Mouse (Mus musculus) limb, embryonic 12.5 days (tissue): Measurements from ENCODE around the gene Clec4d. TPM values are rescaled to one million over a fixed set of nuclear protein-coding genes. Genes with fewer than 3 reads are reported as not detected.
"Not testable (repeated sequence)": the region's sequence is repeated elsewhere in the genome, so short reads cannot be mapped to it uniquely, and the experiment has no call there.

Source experiments
- ATAC-seq: fragments of 200-750 bp; cut with Nextera tagmentation; 2 replicates; pipeline ENCODE4 v1.8.0; 2017; ENCODE audit warnings: low read depth, moderate TSS enrichment; ENCODE audit not compliant: insufficient number of reproducible peaks, insufficient read depth, low FRiP score, low TSS enrichment
- H3K27ac ChIP-seq: fragments of 300-500 bp; sonication (generic); 2 replicates; pipeline ENCODE4 v1.5.1; 2016; ENCODE audit warnings: mild to moderate bottlenecking, moderate library complexity
- H3K27me3 ChIP-seq: fragments of 300-500 bp; sonication (generic); 2 replicates; pipeline ENCODE4 v1.6.1; 2016; ENCODE audit warnings: mild to moderate bottlenecking, moderate library complexity
- H3K36me3 ChIP-seq: fragments of 300-500 bp; sonication (generic); 2 replicates; pipeline ENCODE4 v1.6.1; 2016; ENCODE audit warnings: mild to moderate bottlenecking, moderate library complexity
- H3K4me1 ChIP-seq: fragments of 300-500 bp; sonication (generic); replicated peaks from 2 replicates; pipeline ENCODE4 v1.6.1; 2016
- H3K4me2 ChIP-seq: fragments of 300-500 bp; sonication (generic); 2 replicates; pipeline ENCODE4 v1.6.1; 2016; ENCODE audit warnings: mild to moderate bottlenecking, moderate library complexity
- H3K4me3 ChIP-seq: fragments of 300-500 bp; sonication (generic); replicated peaks from 2 replicates; pipeline ENCODE4 v1.5.1; 2016; ENCODE audit warnings: mild to moderate bottlenecking
- H3K9ac ChIP-seq: fragments of 300-500 bp; sonication (generic); replicated peaks from 2 replicates; pipeline ENCODE4 v1.6.1; 2016; ENCODE audit warnings: mild to moderate bottlenecking, moderate library complexity
- H3K9me3 ChIP-seq: fragments of 300-500 bp; sonication (generic); 2 replicates; pipeline ENCODE4 v1.6.1; 2016; ENCODE audit warnings: mild to moderate bottlenecking, moderate library complexity
- WGBS: fragments of 180-500 bp; shearing (Covaris S2); methylation state at CpG from one replicate; pipeline ENCODE4 v1.1.7; 2016; 5-methylcytosine and 5-hydroxymethylcytosine counted together
- polyA plus RNA-seq: library from polyadenylated mRNA; unstranded; fragments of >200 nt; fragmentation: Nextera tagmentation; extraction: Ambion mirVana; gene quantifications from 2 replicates; pipeline ENCODE4 v1.2.1, GENCODE M21; 2016

The Clec4d gene
- polyA plus RNA-seq, 1 experiment from 2014 or later, result not detected

- Histone ChIP-seq H3K9me3 (no peaks in the 10 kb centered on the region), H3K9ac (no peak overlapping the region), H3K4me3 (no peak overlapping the region), H3K27ac (no peak overlapping the region), H3K27me3 (no peaks in the 10 kb centered on the region), H3K4me2 (no peak overlapping the region), H3K36me3 (no peaks in the 10 kb centered on the region), H3K4me1 (no peaks in the 10 kb centered on the region)
- WGBS, result 85% methylated on average over 3 of the region's 3 CpGs
- no peak for ATAC-seq
These were observed 2.3 kb downstream of the Clec4d start for GRCm38 (mm10) chr6:123264194-123264593.

DNA sequence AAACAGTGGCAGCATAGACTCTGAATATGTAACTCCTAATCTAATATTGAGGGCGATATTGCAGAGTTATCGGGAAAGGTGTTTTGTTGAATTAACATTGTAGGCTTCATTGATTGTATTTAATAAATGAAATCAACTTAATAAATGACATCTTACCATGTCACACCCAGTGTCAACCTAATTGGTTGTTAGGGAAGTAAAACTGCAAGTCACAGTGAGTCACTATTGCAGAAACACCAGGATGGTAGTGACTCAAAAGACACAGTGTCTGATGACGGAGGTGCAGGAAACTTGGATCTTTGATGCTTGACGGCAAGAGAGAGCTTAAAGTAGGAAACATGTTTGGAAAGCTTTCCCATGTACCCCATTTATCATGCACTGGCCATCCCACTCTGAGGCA is 3.9 kb downstream of the Clec4d start:
- no peaks in the 10 kb centered on the region for H3K4me1 ChIP-seq
- no peak overlapping the region for H3K9ac ChIP-seq
- no peaks in the 10 kb centered on the region for H3K36me3 ChIP-seq
- H3K9me3 ChIP-seq, result no peaks in the 10 kb centered on the region
- H3K4me3 ChIP-seq, result no peak overlapping the region
- no peak overlapping the region for H3K4me2 ChIP-seq
- H3K27me3 ChIP-seq, result no peaks in the 10 kb centered on the region
- ATAC-seq, result no peak
- WGBS, result 85% methylated on average over 4 of the region's 4 CpGs
- H3K27ac ChIP-seq, result no peak overlapping the region

DNA sequence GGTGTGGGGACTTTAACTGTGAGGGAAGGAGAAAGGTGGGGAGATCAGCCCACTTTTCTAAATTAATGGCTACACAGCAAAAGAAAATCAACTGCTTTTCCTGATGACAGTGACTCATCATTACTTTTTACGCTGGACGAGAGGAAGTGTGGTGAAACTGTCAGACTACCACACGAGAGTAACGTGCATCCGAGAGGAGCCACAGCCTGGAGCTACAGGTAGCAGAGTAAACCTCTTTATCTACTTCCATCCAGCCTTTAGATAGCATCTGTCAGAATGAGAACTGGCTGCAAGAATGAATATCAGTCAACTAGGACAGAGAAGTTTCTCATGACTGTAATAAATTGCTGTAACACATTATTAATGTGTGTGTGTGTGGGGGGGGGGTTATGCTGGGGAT is 5.0 kb downstream of the Clec4d start:
- ATAC-seq, result no peak
- Histone ChIP-seq H3K4me3 (no peak overlapping the region), H3K27ac (no peak overlapping the region), H3K9ac (no peak overlapping the region), H3K4me1 (no peaks in the 10 kb centered on the region), H3K36me3 (no peaks in the 10 kb centered on the region), H3K9me3 (no peaks in the 10 kb centered on the region), H3K27me3 (no peaks in the 10 kb centered on the region), H3K4me2 (no peak overlapping the region)
- 85% methylated on average over 5 of the region's 5 CpGs for WGBS

DNA sequence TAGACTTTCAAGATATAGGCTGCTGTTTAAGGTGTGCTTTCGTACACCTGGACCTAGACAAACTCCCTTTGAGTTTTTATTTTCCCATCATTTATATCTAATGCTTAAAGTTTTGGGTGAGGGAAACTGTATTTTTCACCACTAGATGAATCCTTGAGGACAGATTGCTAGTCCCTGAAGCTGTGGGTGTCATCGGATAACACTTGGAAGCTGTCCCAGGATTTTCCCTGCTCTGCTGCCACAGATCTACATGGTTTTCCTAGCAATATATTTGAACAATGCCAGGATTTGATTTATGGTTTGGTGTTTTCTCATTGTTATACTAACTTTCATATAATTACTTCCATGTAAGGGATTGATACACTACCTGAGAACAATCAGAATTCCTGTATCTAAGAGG is 17.5 kb downstream of the Clec4d start:
- H3K27ac ChIP-seq, result no peak overlapping the region
- no peak overlapping the region for H3K4me3 ChIP-seq
- no peaks in the 10 kb centered on the region for H3K36me3 ChIP-seq
- no peak overlapping the region for H3K4me2 ChIP-seq
- H3K4me1 ChIP-seq, result no peaks in the 10 kb centered on the region
- H3K9me3 ChIP-seq, result 0 out of 2 replicates have a peak, but pooled peaks cover 4% of the 10 kb centered on the region
- no peak overlapping the region for H3K9ac ChIP-seq
- 89% methylated on average over 2 of the region's 2 CpGs for WGBS
- ATAC-seq, result no peak
- no peaks in the 10 kb centered on the region for H3K27me3 ChIP-seq

DNA sequence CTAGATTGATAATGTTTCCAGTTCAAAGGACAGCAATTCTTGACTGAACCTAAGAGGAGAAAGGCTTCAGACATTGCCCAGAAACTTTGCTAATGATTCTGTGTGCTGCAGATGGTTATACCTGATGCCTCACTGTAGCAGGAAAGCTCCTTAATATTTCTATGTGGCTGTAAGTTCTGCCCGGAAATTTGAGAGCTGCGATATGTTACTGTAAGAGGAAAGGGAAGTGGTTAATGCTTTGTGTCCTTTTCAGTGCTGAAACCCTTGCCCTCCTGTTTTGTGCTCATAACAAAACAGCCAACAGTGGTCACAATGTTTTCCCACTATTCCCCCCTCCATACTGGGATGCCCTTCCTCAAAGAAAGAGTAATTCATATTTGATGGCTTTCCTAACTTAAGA is 24.4 kb downstream of the Clec4d start:
- Histone ChIP-seq H3K9ac (no peak overlapping the region), H3K27me3 (no peaks in the 10 kb centered on the region), H3K4me3 (no peak overlapping the region), H3K27ac (no peak overlapping the region), H3K9me3 (no peaks in the 10 kb centered on the region), H3K4me1 (no peaks in the 10 kb centered on the region), H3K4me2 (no peak overlapping the region), H3K36me3 (no peaks in the 10 kb centered on the region)
- WGBS, result 87% methylated on average over 2 of the region's 2 CpGs
- no peak for ATAC-seq

DNA sequence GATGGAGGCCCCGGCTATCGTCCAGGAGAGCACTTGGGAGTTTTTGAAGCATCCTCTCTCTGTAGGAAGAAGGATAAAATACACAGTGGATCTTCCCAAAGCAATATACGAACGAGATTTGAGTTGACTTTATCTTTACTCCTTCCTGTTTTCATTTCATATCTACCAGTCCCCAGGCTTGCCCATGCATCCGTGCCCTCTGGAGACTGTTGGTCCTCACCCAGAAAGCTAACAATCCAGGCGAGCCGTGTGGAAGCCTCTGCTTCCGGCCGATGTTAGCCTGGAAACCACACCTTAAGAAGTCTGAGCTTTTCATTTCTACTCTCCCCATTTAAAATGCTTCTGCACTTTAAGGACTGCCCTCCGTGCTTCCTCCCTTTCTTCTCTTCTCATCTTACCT is 27.0 kb downstream of the Clec4d start:
- H3K27me3 ChIP-seq, result no peaks in the 10 kb centered on the region
- no peaks in the 10 kb centered on the region for H3K4me1 ChIP-seq
- H3K4me2 ChIP-seq, result no peak overlapping the region
- no peak overlapping the region for H3K27ac ChIP-seq
- no peaks in the 10 kb centered on the region for H3K9me3 ChIP-seq
- H3K4me3 ChIP-seq, result no peak overlapping the region
- H3K9ac ChIP-seq, result no peak overlapping the region
- 85% methylated on average over 10 of the region's 10 CpGs for WGBS
- ATAC-seq, result no peak
- H3K36me3 ChIP-seq, result no peaks in the 10 kb centered on the region

- no peak within 1 kb of the TSS for H3K4me2 ChIP-seq
- H3K36me3 ChIP-seq, result no peaks in the 10 kb centered on the region
- H3K4me1 ChIP-seq, result no peaks in the 10 kb centered on the region
- H3K27me3 ChIP-seq, result no peaks in the 10 kb centered on the region
- no peak for ATAC-seq
- no peak within 1 kb of the TSS for H3K9ac ChIP-seq
- 85% methylated on average over 4 of the region's 4 CpGs for WGBS
- H3K27ac ChIP-seq, result no peak within 1 kb of the TSS
- H3K4me3 ChIP-seq, result no peak within 1 kb of the TSS
- H3K9me3 ChIP-seq, result no peaks in the 10 kb centered on the region
These were observed 27.8 kb downstream of the Clec4d start, which contains the start of gene Clec4e for GRCm38 (mm10) chr6:123289753-123290152. Clec4e (minus strand) TSS chr6:123289870.

- Histone ChIP-seq H3K4me3 (no peak overlapping the region), H3K27me3 (no peaks in the 10 kb centered on the region), H3K4me2 (no peak overlapping the region), H3K27ac (no peak overlapping the region), H3K4me1 (no peaks in the 10 kb centered on the region), H3K9me3 (no peaks in the 10 kb centered on the region), H3K9ac (no peak overlapping the region), H3K36me3 (no peaks in the 10 kb centered on the region)
- 97% methylated on average over 1 of the region's 1 CpGs for WGBS
- no peak for ATAC-seq
These were observed 31.0 kb downstream of the Clec4d start for GRCm38 (mm10) chr6:123292751-123293400.

- H3K9me3 ChIP-seq, H3K4me3 ChIP-seq, H3K27me3 ChIP-seq, H3K4me2 ChIP-seq, H3K9ac ChIP-seq, ATAC-seq, H3K36me3 ChIP-seq, H3K4me1 ChIP-seq, H3K27ac ChIP-seq: not testable (repeated sequence)
- WGBS, result 89% methylated on average over 11 of the region's 11 CpGs
These were observed 31.6 kb downstream of the Clec4d start for GRCm38 (mm10) chr6:123293509-123293908.

- Histone ChIP-seq H3K4me2 (no peak overlapping the region), H3K36me3 (no peaks in the 10 kb centered on the region), H3K4me3 (no peak overlapping the region), H3K4me1 (no peaks in the 10 kb centered on the region), H3K27me3 (no peaks in the 10 kb centered on the region), H3K9ac (no peak overlapping the region), H3K27ac (no peak overlapping the region), H3K9me3 (no peaks in the 10 kb centered on the region)
- no peak for ATAC-seq
- 51% methylated on average over 1 of the region's 1 CpGs for WGBS
These were observed 34.8 kb downstream of the Clec4d start for GRCm38 (mm10) chr6:123296687-123297086.

- not testable (repeated sequence) for H3K9ac ChIP-seq, H3K9me3 ChIP-seq, H3K4me2 ChIP-seq, ATAC-seq, H3K4me1 ChIP-seq, H3K27ac ChIP-seq, H3K36me3 ChIP-seq, H3K27me3 ChIP-seq, H3K4me3 ChIP-seq
- WGBS, result 77% methylated on average over 7 of the region's 7 CpGs
These were observed 44.4 kb downstream of the Clec4d start for GRCm38 (mm10) chr6:123306315-123306714.

- Histone ChIP-seq H3K9ac (no peak within 1 kb of the TSS), H3K27ac (no peak within 1 kb of the TSS), H3K4me1 (no peaks in the 10 kb centered on the region), H3K4me2 (no peak within 1 kb of the TSS), H3K9me3 (no peaks in the 10 kb centered on the region), H3K27me3 (no peaks in the 10 kb centered on the region), H3K36me3 (no peaks in the 10 kb centered on the region), H3K4me3 (no peak within 1 kb of the TSS)
- ATAC-seq, result no peak
- 87% methylated on average over 2 of the region's 2 CpGs for WGBS
These were observed 46.1 kb downstream of the Clec4d start, which contains the start of gene Vmn2r19 for GRCm38 (mm10) chr6:123308033-123308432. Vmn2r19 (plus strand) TSS chr6:123308333.
